Mouse (Mus musculus) olfactory bulb, adult 2 months (tissue): ENCODE data around the gene Rnf44. TPM values are rescaled to one million over a fixed set of nuclear protein-coding genes. Genes with fewer than 3 reads are reported as not detected.

Experiments
- H3K27ac ChIP-seq: fragments of 200-500 bp; 2 replicates; pipeline ENCODE4 v1.5.1; 2012; ENCODE audit warnings: low read depth, low read length; ENCODE audit not compliant: insufficient read depth
- H3K4me1 ChIP-seq: fragments of 200-500 bp; 2 replicates; pipeline ENCODE4 v1.6.1; 2012; ENCODE audit warnings: low read length; ENCODE audit not compliant: control insufficient read depth, insufficient read depth
- H3K4me3 ChIP-seq: fragments of 200-500 bp; 2 replicates; pipeline ENCODE4 v1.5.1; 2012; ENCODE audit warnings: mild to moderate bottlenecking, low read depth, low read length, moderate library complexity; ENCODE audit not compliant: insufficient read depth
- CTCF ChIP-seq: fragments of 200-500 bp; IDR thresholded peaks from 2 replicates; pipeline ENCODE4 v1.5.1; 2012; ENCODE audit warnings: low read depth, mild to moderate bottlenecking, low read length, moderate library complexity; ENCODE audit not compliant: insufficient read depth
- POLR2A ChIP-seq: fragments of 200-500 bp; IDR thresholded peaks from 2 replicates; pipeline ENCODE4 v1.6.1; 2012; ENCODE audit warnings: mild to moderate bottlenecking, low read depth, low read length, moderate library complexity; ENCODE audit not compliant: insufficient read depth
- WGBS: fragments of 180-500 bp; shearing (Covaris S2); methylation state at CpG from one replicate; pipeline ENCODE4 v1.1.7; 2018; 5-methylcytosine and 5-hydroxymethylcytosine counted together
- polyA plus RNA-seq: library from polyadenylated mRNA; stranded (reverse); fragments of >200 nt; gene quantifications from 2 replicates; pipeline ENCODE4 v1.2.4, GENCODE M21; 2012; ENCODE audit warnings: low replicate concordance; ENCODE audit not compliant: missing spikeins, insufficient read depth, insufficient read length

Rnf44 gene
- polyA plus RNA-seq, 1 experiment = not detected

- Histone ChIP-seq H3K4me1 (peaks cover 18% of the 10 kb centered on the region), H3K27ac (no peak overlapping the region), H3K4me3 (no peak overlapping the region)
- 75% methylated on average over 17 of the region's 17 CpGs for WGBS
- TF ChIP-seq CTCF = no peak
- no peak for TF ChIP-seq POLR2A
These were observed 13.4 kb downstream of the Rnf44 start for GRCm38 (mm10) chr13:54680184-54680853.

GRCm38 (mm10) chr13:54678263-54678662 lies 15.4 kb downstream of the Rnf44 start:
- TF ChIP-seq CTCF (no peak), POLR2A (no peak)
- 84% methylated on average over 4 of the region's 4 CpGs for WGBS
- Histone ChIP-seq H3K4me3 (no peak overlapping the region), H3K27ac (no peak overlapping the region), H3K4me1 (0 out of 2 replicates have a peak, but pooled peaks cover under 1% of the 10 kb centered on the region)

DNA sequence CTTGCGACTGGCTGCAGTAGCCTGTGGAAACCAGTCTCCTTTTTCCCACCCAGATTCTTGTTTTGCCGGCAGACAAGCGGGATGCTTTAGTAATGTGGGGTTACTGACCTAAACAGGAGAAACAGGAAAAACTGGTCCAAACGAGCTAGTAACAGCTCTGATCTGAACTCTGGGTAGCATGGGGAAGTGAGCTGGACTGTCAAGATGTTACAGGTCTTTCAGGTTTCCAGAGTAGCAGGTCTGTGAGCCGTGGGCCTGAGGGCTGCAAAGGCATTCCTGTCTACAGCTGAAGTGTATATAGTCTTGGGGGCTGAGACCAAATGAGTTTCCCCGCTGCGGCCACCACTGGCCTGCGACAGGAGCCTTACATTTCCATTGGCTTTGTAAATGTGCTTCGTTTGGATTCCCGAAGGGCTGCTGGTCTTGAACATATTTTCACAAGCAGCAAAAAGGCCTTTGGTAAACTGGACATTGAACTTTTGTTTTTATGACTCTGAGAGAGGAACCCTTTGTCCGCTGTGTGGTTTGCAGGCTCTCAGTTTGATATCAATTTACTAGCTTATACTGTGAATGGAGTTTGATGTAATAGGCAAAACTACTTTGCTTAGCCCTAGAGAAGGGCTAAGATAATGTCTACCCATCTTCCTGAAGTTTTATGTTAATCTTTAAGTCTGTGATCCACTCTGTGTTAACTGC lies 17.7 kb downstream of the Rnf44 start:
- Histone ChIP-seq H3K27ac (no peak overlapping the region), H3K4me1 (no peaks in the 10 kb centered on the region), H3K4me3 (no peak overlapping the region)
- WGBS = 66% methylated on average over 11 of the region's 11 CpGs
- TF ChIP-seq CTCF (no peak), POLR2A (no peak)

GRCm38 (mm10) chr13:54670491-54670890 lies 23.2 kb downstream of the Rnf44 start:
- TF ChIP-seq CTCF = no peak
- no peak for TF ChIP-seq POLR2A
- H3K27ac ChIP-seq = no peak overlapping the region
- 81% methylated on average over 2 of the region's 2 CpGs for WGBS
- no peak overlapping the region for H3K4me3 ChIP-seq
- H3K4me1 ChIP-seq = no peaks in the 10 kb centered on the region

DNA sequence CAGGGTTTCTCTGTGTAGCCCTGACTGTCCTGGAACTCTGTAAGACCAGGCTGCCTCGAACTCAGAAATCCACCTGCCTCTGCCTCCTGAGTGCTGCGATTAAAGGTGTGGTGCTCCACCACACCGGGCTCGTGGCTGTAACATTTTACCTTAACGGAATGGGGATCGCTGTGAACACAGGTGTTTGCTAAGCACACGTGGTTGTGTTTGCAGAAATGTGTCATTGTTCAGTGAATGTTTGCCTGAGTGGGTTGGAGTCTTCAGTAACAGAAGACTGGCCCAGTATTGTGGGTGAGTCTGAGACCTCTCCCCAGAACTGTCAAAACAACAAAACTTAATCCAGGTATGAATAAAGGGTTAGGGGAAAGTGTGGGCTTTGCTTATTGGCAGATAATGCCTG lies 28.6 kb downstream of the Rnf44 start:
- H3K4me1 ChIP-seq = no peaks in the 10 kb centered on the region
- WGBS = 90% methylated on average over 7 of the region's 7 CpGs
- no peak for TF ChIP-seq POLR2A
- no peak for TF ChIP-seq CTCF
- H3K4me3 ChIP-seq = no peak overlapping the region
- no peak overlapping the region for H3K27ac ChIP-seq

GRCm38 (mm10) chr13:54664509-54664908 lies 29.2 kb downstream of the Rnf44 start:
- Histone ChIP-seq H3K4me3 (no peak overlapping the region), H3K4me1 (no peaks in the 10 kb centered on the region), H3K27ac (no peak overlapping the region)
- TF ChIP-seq POLR2A (no peak), CTCF (no peak)
- 96% methylated on average over 1 of the region's 1 CpGs for WGBS

- Histone ChIP-seq H3K4me3 (no peak overlapping the region), H3K27ac (no peak overlapping the region), H3K4me1 (no peaks in the 10 kb centered on the region)
- TF ChIP-seq CTCF (no peak), POLR2A (no peak)
- WGBS = 80% methylated on average over 4 of the region's 4 CpGs
These were observed 29.7 kb downstream of the Rnf44 start for GRCm38 (mm10) chr13:54663999-54664398.

- no peak for TF ChIP-seq POLR2A
- WGBS = 75% methylated on average over 12 of the region's 12 CpGs
- no peaks in the 10 kb centered on the region for H3K4me1 ChIP-seq
- no peak overlapping the region for H3K4me3 ChIP-seq
- no peak overlapping the region for H3K27ac ChIP-seq
These were observed 32.3 kb downstream of the Rnf44 start for GRCm38 (mm10) chr13:54661358-54661757.

DNA sequence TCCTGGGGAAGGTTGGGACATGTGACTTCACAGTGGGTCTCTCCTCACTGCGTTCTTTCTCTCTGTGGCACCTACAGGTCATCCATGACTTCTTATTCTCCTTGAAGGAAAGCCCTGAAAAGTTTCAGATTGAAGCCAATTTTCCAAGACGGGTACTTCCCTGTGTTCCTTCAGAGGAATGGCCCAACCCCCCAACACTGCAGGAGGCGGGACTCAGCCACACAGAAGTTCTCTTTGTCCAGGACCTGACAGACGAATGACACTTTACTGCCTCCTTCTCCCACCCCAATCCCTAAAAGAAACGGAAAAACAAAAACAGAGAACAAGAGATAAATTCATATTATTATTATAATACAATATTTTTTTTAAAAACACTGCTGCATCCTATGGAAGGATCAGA lies 32.8 kb downstream of the Rnf44 start:
- no peak for TF ChIP-seq POLR2A
- no peak for TF ChIP-seq CTCF
- WGBS = 38% methylated on average over 5 of the region's 5 CpGs
- Histone ChIP-seq H3K4me1 (no peaks in the 10 kb centered on the region), H3K27ac (no peak overlapping the region), H3K4me3 (no peak overlapping the region)
